Mouse (Mus musculus) embryonic facial prominence, embryonic 15.5 days (tissue): Measurements from ENCODE around the gene Glcci1. TPM values are rescaled to one million over a fixed set of nuclear protein-coding genes. Genes with fewer than 3 reads are reported as not detected.

Experiments used
- ATAC-seq: fragments of 200-750 bp; cut with Nextera tagmentation; 2 replicates; pipeline ENCODE4 v1.8.0; 2017; ENCODE audit warnings: low read depth, moderate TSS enrichment; ENCODE audit not compliant: insufficient number of reproducible peaks, low FRiP score, low TSS enrichment
- H3K27ac ChIP-seq: fragments of 300-500 bp; sonication (generic); replicated peaks from 2 replicates; pipeline ENCODE4 v1.5.1; 2015; ENCODE audit warnings: mild to moderate bottlenecking, inconsistent platforms
- H3K27me3 ChIP-seq: fragments of 300-500 bp; sonication (generic); 2 replicates; pipeline ENCODE4 v1.6.1; 2015; ENCODE audit warnings: inconsistent platforms
- H3K36me3 ChIP-seq: fragments of 300-500 bp; sonication (generic); 2 replicates; pipeline ENCODE4 v1.6.1; 2015; ENCODE audit warnings: mild to moderate bottlenecking, inconsistent platforms
- H3K4me1 ChIP-seq: fragments of 300-500 bp; sonication (generic); 2 replicates; pipeline ENCODE4 v1.6.1; 2015; ENCODE audit warnings: inconsistent platforms
- H3K4me2 ChIP-seq: fragments of 300-500 bp; sonication (generic); replicated peaks from 2 replicates; pipeline ENCODE4 v1.6.1; 2015; ENCODE audit warnings: mild to moderate bottlenecking, inconsistent platforms
- H3K4me3 ChIP-seq: fragments of 300-500 bp; sonication (generic); replicated peaks from 2 replicates; pipeline ENCODE4 v1.5.1; 2015; ENCODE audit warnings: mild to moderate bottlenecking, inconsistent platforms
- H3K9ac ChIP-seq: fragments of 300-500 bp; sonication (generic); 2 replicates; pipeline ENCODE4 v1.6.1; 2015; ENCODE audit warnings: inconsistent platforms
- H3K9me3 ChIP-seq: fragments of 300-500 bp; sonication (generic); replicated peaks from 2 replicates; pipeline ENCODE4 v1.6.1; 2016; ENCODE audit warnings: inconsistent platforms
- WGBS: fragments of 180-500 bp; shearing (Covaris S2); methylation state at CpG from one replicate; pipeline ENCODE4 v1.1.7; 2015; 5-methylcytosine and 5-hydroxymethylcytosine counted together
- polyA plus RNA-seq: library from polyadenylated mRNA; unstranded; fragments of >200 nt; fragmentation: Nextera tagmentation; extraction: Ambion mirVana; gene quantifications from 2 replicates; pipeline ENCODE4 v1.2.1, GENCODE M21; 2015

Gene Glcci1
- polyA plus RNA-seq, 1 experiment from 2014 or later, result 7.8 TPM

GRCm38 (mm10) chr6:8484437-8485275 lies 24.7 kb upstream of the Glcci1 start:
- Histone ChIP-seq H3K4me2 (no peak overlapping the region), H3K27ac (no peak overlapping the region), H3K4me3 (no peak overlapping the region), H3K27me3 (no peaks in the 10 kb centered on the region), H3K36me3 (no peaks in the 10 kb centered on the region), H3K9me3 (no peaks in the 10 kb centered on the region), H3K9ac (no peak overlapping the region), H3K4me1 (no peaks in the 10 kb centered on the region)
- ATAC-seq, result no peak
- WGBS, result 88% methylated on average over 17 of the region's 17 CpGs

GRCm38 (mm10) chr6:8485414-8486175 lies 23.8 kb upstream of the Glcci1 start:
- Histone ChIP-seq H3K9ac (no peak overlapping the region), H3K4me3 (no peak overlapping the region), H3K27ac (no peak overlapping the region), H3K4me1 (no peaks in the 10 kb centered on the region), H3K4me2 (no peak overlapping the region), H3K9me3 (no peaks in the 10 kb centered on the region), H3K27me3 (no peaks in the 10 kb centered on the region), H3K36me3 (no peaks in the 10 kb centered on the region)
- WGBS, result 77% methylated on average over 16 of the region's 16 CpGs
- ATAC-seq, result no peak

- Histone ChIP-seq H3K4me3 (no peak overlapping the region), H3K27me3 (no peaks in the 10 kb centered on the region), H3K4me2 (no peak overlapping the region), H3K27ac (no peak overlapping the region), H3K36me3 (no peaks in the 10 kb centered on the region), H3K4me1 (no peaks in the 10 kb centered on the region), H3K9ac (no peak overlapping the region), H3K9me3 (no peaks in the 10 kb centered on the region)
- ATAC-seq, result no peak
- 84% methylated on average over 17 of the region's 17 CpGs for WGBS
Measured at GRCm38 (mm10) chr6:8486391-8487043, 22.9 kb upstream of the Glcci1 start.

GRCm38 (mm10) chr6:8487044-8487853 lies 22.2 kb upstream of the Glcci1 start:
- no peak overlapping the region for H3K27ac ChIP-seq
- no peak overlapping the region for H3K9ac ChIP-seq
- H3K4me2 ChIP-seq, result no peak overlapping the region
- no peaks in the 10 kb centered on the region for H3K9me3 ChIP-seq
- H3K4me3 ChIP-seq, result no peak overlapping the region
- WGBS, result 66% methylated on average over 20 of the region's 20 CpGs
- H3K4me1 ChIP-seq, result no peaks in the 10 kb centered on the region
- no peak for ATAC-seq
- no peaks in the 10 kb centered on the region for H3K27me3 ChIP-seq
- no peaks in the 10 kb centered on the region for H3K36me3 ChIP-seq

- no peak overlapping the region for H3K4me2 ChIP-seq
- WGBS, result 64% methylated on average over 5 of the region's 5 CpGs
Measured at GRCm38 (mm10) chr6:8488249-8488648, 21.2 kb upstream of the Glcci1 start.

GRCm38 (mm10) chr6:8489266-8489665 lies 20.1 kb upstream of the Glcci1 start:
- no peaks in the 10 kb centered on the region for H3K9me3 ChIP-seq
- no peak overlapping the region for H3K9ac ChIP-seq
- no peak overlapping the region for H3K4me3 ChIP-seq
- H3K36me3 ChIP-seq, result no peaks in the 10 kb centered on the region
- no peak for ATAC-seq
- no peak overlapping the region for H3K27ac ChIP-seq
- no peaks in the 10 kb centered on the region for H3K27me3 ChIP-seq
- no peak overlapping the region for H3K4me2 ChIP-seq
- H3K4me1 ChIP-seq, result no peaks in the 10 kb centered on the region
- whole genome bisulfite sequencing, result 76% methylated on average over 7 of the region's 7 CpGs

More at GRCm38 (mm10) chr6:8488249-8488648, 21.2 kb upstream of the Glcci1 start:
- ATAC-seq, result no peak
- H3K36me3 ChIP-seq, result no peaks in the 10 kb centered on the region
- H3K27ac ChIP-seq, result no peak overlapping the region
- no peaks in the 10 kb centered on the region for H3K4me1 ChIP-seq
- H3K27me3 ChIP-seq, result no peaks in the 10 kb centered on the region
- H3K9me3 ChIP-seq, result no peaks in the 10 kb centered on the region
- no peak overlapping the region for H3K9ac ChIP-seq
- H3K4me3 ChIP-seq, result no peak overlapping the region

GRCm38 (mm10) chr6:8489938-8490585 lies 19.3 kb upstream of the Glcci1 start:
- no peaks in the 10 kb centered on the region for H3K9me3 ChIP-seq
- H3K4me2 ChIP-seq, result no peak overlapping the region
- no peaks in the 10 kb centered on the region for H3K36me3 ChIP-seq
- no peak overlapping the region for H3K4me3 ChIP-seq
- no peaks in the 10 kb centered on the region for H3K4me1 ChIP-seq
- 62% methylated on average over 1 of the region's 1 CpGs for WGBS
- no peaks in the 10 kb centered on the region for H3K27me3 ChIP-seq
- H3K9ac ChIP-seq, result no peak overlapping the region
- no peak overlapping the region for H3K27ac ChIP-seq
- no peak for ATAC-seq

GRCm38 (mm10) chr6:8492248-8492647 lies 17.2 kb upstream of the Glcci1 start:
- ATAC-seq, result no peak
- H3K4me1 ChIP-seq, result no peaks in the 10 kb centered on the region
- H3K27ac ChIP-seq, result no peak overlapping the region
- no peak overlapping the region for H3K4me2 ChIP-seq
- H3K36me3 ChIP-seq, result no peaks in the 10 kb centered on the region
- no peak overlapping the region for H3K9ac ChIP-seq
- H3K27me3 ChIP-seq, result no peaks in the 10 kb centered on the region
- 85% methylated on average over 3 of the region's 3 CpGs for WGBS
- H3K9me3 ChIP-seq, result no peaks in the 10 kb centered on the region
- no peak overlapping the region for H3K4me3 ChIP-seq

- ATAC-seq, result no peak
- H3K4me1 ChIP-seq, result no peaks in the 10 kb centered on the region
- no peaks in the 10 kb centered on the region for H3K9me3 ChIP-seq
- H3K9ac ChIP-seq, result no peak overlapping the region
- 72% methylated on average over 5 of the region's 5 CpGs for WGBS
- no peaks in the 10 kb centered on the region for H3K27me3 ChIP-seq
- no peak overlapping the region for H3K4me3 ChIP-seq
- H3K27ac ChIP-seq, result no peak overlapping the region
- no peaks in the 10 kb centered on the region for H3K36me3 ChIP-seq
- no peak overlapping the region for H3K4me2 ChIP-seq
Measured at GRCm38 (mm10) chr6:8495109-8495826, 14.1 kb upstream of the Glcci1 start.

GRCm38 (mm10) chr6:8495827-8496222 lies 13.6 kb upstream of the Glcci1 start:
- Histone ChIP-seq H3K4me3 (no peak overlapping the region), H3K4me1 (no peaks in the 10 kb centered on the region), H3K27me3 (no peaks in the 10 kb centered on the region), H3K9me3 (no peaks in the 10 kb centered on the region), H3K27ac (no peak overlapping the region), H3K36me3 (no peaks in the 10 kb centered on the region), H3K4me2 (no peak overlapping the region), H3K9ac (no peak overlapping the region)
- WGBS, result 75% methylated on average over 4 of the region's 4 CpGs
- no peak for ATAC-seq
